Mouse (Mus musculus): ENCODE data around the gene Dnajc16.
A peak's percentile ranks its signal among the peaks of the same experiment; 100 is the strongest.

Gene Dnajc16

GRCm38 (mm10) chr4:141763476-141763875 is 27.3 kb downstream of the Dnajc16 start:
- no peak for DNase-seq (ENCODE audit: low read depth, low spot score)

- no peak for DNase-seq (ENCODE audit: low read depth, low spot score)
Observed at GRCm38 (mm10) chr4:141762102-141762598, 28.6 kb downstream of the Dnajc16 start.

- DNase-seq (ENCODE audit: low read depth, low spot score): no peak
Observed at GRCm38 (mm10) chr4:141760942-141761341, 29.8 kb downstream of the Dnajc16 start.

GRCm38 (mm10) chr4:141758874-141759542 is 31.7 kb downstream of the Dnajc16 start:
- DNase-seq (ENCODE audit: low read depth, low spot score): no peak

GRCm38 (mm10) chr4:141757124-141757523 is 33.6 kb downstream of the Dnajc16 start:
- DNase-seq (ENCODE audit: low read depth, low spot score): no peak

GRCm38 (mm10) chr4:141755375-141755930 is 35.3 kb downstream of the Dnajc16 start:
- DNase-seq (ENCODE audit: low read depth, low spot score): no peak

- no peak for DNase-seq (ENCODE audit: low read depth, low spot score)
Observed at GRCm38 (mm10) chr4:141752076-141752421, 38.7 kb downstream of the Dnajc16 start.

- DNase-seq (ENCODE audit: low read depth, low spot score): no peak
Observed at GRCm38 (mm10) chr4:141751419-141752075, 39.2 kb downstream of the Dnajc16 start.

- DNase-seq (ENCODE audit: low read depth, low spot score): no peak
Observed at GRCm38 (mm10) chr4:141750826-141751225, 39.9 kb downstream of the Dnajc16 start.

GRCm38 (mm10) chr4:141749557-141749956 is 41.2 kb downstream of the Dnajc16 start:
- DNase-seq (ENCODE audit: low read depth, low spot score): no peak

- DNase-seq (ENCODE audit: low read depth, low spot score): no peak
Observed at GRCm38 (mm10) chr4:141746578-141747346, 44.0 kb downstream of the Dnajc16 start, which contains the start of gene Agmat. Agmat (plus strand) TSS chr4:141746672.

GRCm38 (mm10) chr4:141742381-141742780 is 48.4 kb downstream of the Dnajc16 start:
- DNase-seq (ENCODE audit: low read depth, low spot score): no peak

GRCm38 (mm10) chr4:141741856-141742255 is 48.9 kb downstream of the Dnajc16 start:
- DNase-seq (ENCODE audit: low read depth, low spot score): no peak

GRCm38 (mm10) chr4:141738015-141738414 is 52.7 kb downstream of the Dnajc16 start:
- no peak for DNase-seq (ENCODE audit: low read depth, low spot score)

- no peak for DNase-seq (ENCODE audit: low read depth, low spot score)
Observed at GRCm38 (mm10) chr4:141736856-141737255, 53.9 kb downstream of the Dnajc16 start.

GRCm38 (mm10) chr4:141735206-141735560 is 55.5 kb downstream of the Dnajc16 start:
- no peak for DNase-seq (ENCODE audit: low read depth, low spot score)

GRCm38 (mm10) chr4:141734446-141735205 is 56.1 kb downstream of the Dnajc16 start:
- DNase-seq (ENCODE audit: low read depth, low spot score): peak; percentile 84

GRCm38 (mm10) chr4:141731766-141732165 is 59.0 kb downstream of the Dnajc16 start:
- DNase-seq (ENCODE audit: low read depth, low spot score): no peak

- no peak for DNase-seq (ENCODE audit: low read depth, low spot score)
Observed at GRCm38 (mm10) chr4:141730401-141730800, 60.3 kb downstream of the Dnajc16 start.

- no peak for DNase-seq (ENCODE audit: low read depth, low spot score)
Observed at GRCm38 (mm10) chr4:141729266-141729665, 61.5 kb downstream of the Dnajc16 start.

- DNase-seq (ENCODE audit: low read depth, low spot score): no peak
Observed at GRCm38 (mm10) chr4:141725738-141726137, 65.0 kb downstream of the Dnajc16 start.
